Mouse (Mus musculus) heart, postnatal 36 days (tissue): ENCODE results near the gene Csf2rb2. TPM values are rescaled to one million over a fixed set of nuclear protein-coding genes. Genes with fewer than 3 reads are reported as not detected.
"Not testable (repeated sequence)": the region's sequence is repeated elsewhere in the genome, so short reads cannot be mapped to it uniquely, and the experiment has no call there.

ENCODE experiments used
- DNase-seq, 2 experiments: peaks; one replicate each; pipeline ENCODE4 v3.0.0; 2021 to 2022
- intact Hi-C: fragments of 180-260 bp; cut with DNase I; formaldehyde crosslinking; loops from one replicate; pipeline ENCODE4 v1.15.1; 2025
- total RNA-seq, 2 experiments: library from RNA; stranded (reverse); gene quantifications; 2 replicates each; pipeline ENCODE4 v1.2.3; 2021

Csf2rb2 gene
- total RNA-seq, 2 experiments from 2014 or later, result 0.68 to 0.86 TPM

- no peak for DNase-seq
- intact Hi-C loops, result no loop called here
Observed at GRCm38 (mm10) chr15:78260668-78261333, 44.7 kb downstream of the Csf2rb2 start.

DNA sequence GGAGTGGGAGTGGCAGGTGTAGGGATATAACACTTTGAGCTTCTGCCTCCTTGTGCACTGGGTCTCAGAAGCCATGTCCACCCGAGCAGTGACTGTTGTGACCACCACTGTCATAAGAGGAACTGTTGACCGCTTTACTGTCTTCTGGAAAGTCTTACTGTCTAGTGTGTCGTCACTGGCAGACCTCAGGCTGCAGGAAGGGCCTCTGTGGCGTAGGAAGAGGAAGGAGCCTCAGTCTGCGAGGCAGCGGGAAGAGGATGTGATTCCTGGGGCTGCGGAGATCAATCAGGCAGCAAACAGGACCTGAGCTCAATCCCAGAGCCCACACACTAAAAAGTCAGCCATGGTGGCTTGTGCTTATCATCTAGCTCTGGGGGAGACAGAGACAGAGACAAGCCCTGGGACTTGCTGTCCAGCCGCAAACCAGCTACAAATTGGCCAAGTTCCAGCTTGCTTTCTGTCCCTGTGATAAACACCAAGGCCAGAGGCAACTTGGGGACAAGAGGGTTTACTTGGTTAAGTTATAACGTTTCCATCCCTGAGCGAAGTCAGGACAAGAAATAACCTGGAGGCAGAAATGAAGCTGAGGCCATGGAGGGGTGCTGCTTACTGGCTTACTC lies 47.2 kb downstream of the Csf2rb2 start:
- intact Hi-C loops, result loop anchor here (5.0 to 10.0 kb wide), 2 partner anchors 179 to 276 kb away; partner anchors contain the start of gene C1qtnf6
- peak; percentile 39 to 41 for DNase-seq

- DNase-seq, result peak; percentile 77
- intact Hi-C loops, result loop anchor here (1.0 to 10.0 kb wide), 5 partner anchors 63 to 277 kb away; partner anchors contain the start of gene C1qtnf6
Observed at GRCm38 (mm10) chr15:78257326-78258050, 48.0 kb downstream of the Csf2rb2 start.

- DNase-seq, result not testable (repeated sequence)
- intact Hi-C loops, result loop anchor here (1.0 to 10.0 kb wide), 5 partner anchors 64 to 278 kb away; partner anchors contain the start of gene C1qtnf6
Observed at GRCm38 (mm10) chr15:78256602-78257259, 48.8 kb downstream of the Csf2rb2 start.

- peak in 1 of 2 experiments; percentile 26 for DNase-seq
- intact Hi-C loops, result loop anchor here (5.0 to 10.0 kb wide), 2 partner anchors 183 to 280 kb away; partner anchors contain the start of gene C1qtnf6
Observed at GRCm38 (mm10) chr15:78254751-78255150, 50.8 kb downstream of the Csf2rb2 start.

DNA sequence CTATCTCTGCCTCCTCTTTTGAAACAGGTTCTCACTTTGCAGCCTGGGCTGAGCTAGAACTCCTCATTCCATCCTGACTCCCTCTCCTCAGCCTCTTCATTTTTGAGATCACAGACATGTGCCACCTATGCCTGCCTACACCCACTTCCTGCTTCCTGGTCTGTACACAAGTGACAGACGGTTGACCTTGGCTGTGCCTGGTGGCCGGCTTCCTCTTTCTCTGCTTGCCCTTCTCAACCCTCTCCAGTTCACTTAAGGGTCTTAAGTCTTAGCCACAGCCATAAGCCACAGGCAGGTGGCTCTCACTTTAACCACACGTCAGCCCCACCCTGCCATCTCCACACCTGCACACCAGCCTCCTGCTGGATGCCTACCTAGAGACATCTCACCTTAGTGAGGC lies 57.1 kb downstream of the Csf2rb2 start:
- no peak for DNase-seq
- intact Hi-C loops, result no loop called here

- intact Hi-C loops, result no loop called here
- peak in 1 of 2 experiments; percentile 18 for DNase-seq
Observed at GRCm38 (mm10) chr15:78247659-78248058, 57.9 kb downstream of the Csf2rb2 start.

- intact Hi-C loops, result no loop called here
- no peak for DNase-seq
Observed at GRCm38 (mm10) chr15:78246143-78247116, 59.1 kb downstream of the Csf2rb2 start.

DNA sequence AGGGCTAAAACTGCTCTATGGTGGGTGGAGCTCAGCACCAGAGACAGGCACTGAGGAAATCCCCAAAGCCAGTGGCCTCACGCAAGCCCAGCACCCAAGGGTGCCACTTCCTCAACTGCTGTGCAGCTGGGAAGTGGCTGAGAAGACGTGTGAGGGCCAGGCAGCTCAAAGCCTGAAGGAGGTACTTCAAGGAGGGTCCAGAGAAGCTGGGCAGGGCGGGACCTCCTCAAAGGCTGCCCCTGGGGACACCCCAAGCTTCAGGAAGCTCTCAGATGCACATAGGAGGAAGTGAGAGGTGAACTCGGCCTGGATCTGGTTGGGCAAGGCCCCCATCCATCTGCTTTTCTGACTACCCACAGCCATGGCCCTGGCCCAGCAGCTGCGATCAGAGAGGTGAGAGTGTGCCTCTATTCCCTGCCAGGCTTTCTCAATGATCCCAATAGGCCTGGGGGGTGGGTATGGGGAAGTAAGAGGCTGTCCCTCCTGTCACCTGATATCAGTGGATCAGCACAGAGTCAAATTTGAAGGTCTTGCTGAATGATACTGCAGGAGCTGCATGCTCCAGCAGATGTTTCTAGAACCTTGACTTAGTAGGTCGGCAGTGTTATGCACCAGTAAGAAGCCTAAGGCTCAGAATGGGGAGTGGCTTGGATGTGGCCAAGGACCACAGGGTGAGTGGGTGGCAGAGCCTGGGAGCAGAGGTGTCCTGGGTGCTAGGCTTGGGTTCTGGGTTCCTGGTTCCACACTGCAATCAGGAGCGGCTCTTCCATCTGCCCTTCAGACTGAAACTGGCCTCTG lies 60.6 kb downstream of the Csf2rb2 start, which contains the start of gene Ncf4:
Ncf4 (plus strand) TSS at position 107 of the 798 bp plus-strand sequence.
- peak; percentile 22 to 38 for DNase-seq
- intact Hi-C loops, result no loop called here

GRCm38 (mm10) chr15:78243774-78244173 lies 61.7 kb downstream of the Csf2rb2 start:
- intact Hi-C loops, result no loop called here
- no peak for DNase-seq

- DNase-seq, result no peak
- intact Hi-C loops, result no loop called here
Observed at GRCm38 (mm10) chr15:78243061-78243460, 62.5 kb downstream of the Csf2rb2 start.

GRCm38 (mm10) chr15:78241335-78241734 lies 64.2 kb downstream of the Csf2rb2 start:
- no peak for DNase-seq
- intact Hi-C loops, result no loop called here

GRCm38 (mm10) chr15:78239956-78240617 lies 65.4 kb downstream of the Csf2rb2 start:
- no peak for DNase-seq
- intact Hi-C loops, result loop anchor here (2.0 kb wide), 1 partner anchor 55 kb away; no protein-coding TSS in a partner anchor

DNA sequence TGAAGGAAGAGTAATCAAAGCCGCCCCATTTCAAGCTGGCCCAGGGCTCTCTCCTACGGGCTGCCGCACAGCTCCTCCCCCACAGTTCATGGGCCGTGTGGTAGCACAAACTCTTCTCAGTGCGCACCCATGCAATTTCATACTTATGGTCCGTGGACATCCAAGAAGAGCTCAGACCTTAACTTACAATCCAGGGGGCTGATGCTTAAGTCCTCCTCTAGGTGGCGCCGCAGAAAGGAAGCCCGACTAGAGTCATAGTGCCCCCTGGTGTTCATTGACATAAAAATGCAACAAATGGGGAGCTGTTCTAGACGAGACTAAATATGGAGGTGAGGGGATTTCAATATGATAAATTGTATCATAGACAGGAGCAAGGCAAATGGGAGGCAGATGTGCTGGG lies 66.1 kb downstream of the Csf2rb2 start:
- DNase-seq, result peak; percentile 52 to 67
- intact Hi-C loops, result loop anchor here (2.0 kb wide), 1 partner anchor 55 kb away; no protein-coding TSS in a partner anchor

DNA sequence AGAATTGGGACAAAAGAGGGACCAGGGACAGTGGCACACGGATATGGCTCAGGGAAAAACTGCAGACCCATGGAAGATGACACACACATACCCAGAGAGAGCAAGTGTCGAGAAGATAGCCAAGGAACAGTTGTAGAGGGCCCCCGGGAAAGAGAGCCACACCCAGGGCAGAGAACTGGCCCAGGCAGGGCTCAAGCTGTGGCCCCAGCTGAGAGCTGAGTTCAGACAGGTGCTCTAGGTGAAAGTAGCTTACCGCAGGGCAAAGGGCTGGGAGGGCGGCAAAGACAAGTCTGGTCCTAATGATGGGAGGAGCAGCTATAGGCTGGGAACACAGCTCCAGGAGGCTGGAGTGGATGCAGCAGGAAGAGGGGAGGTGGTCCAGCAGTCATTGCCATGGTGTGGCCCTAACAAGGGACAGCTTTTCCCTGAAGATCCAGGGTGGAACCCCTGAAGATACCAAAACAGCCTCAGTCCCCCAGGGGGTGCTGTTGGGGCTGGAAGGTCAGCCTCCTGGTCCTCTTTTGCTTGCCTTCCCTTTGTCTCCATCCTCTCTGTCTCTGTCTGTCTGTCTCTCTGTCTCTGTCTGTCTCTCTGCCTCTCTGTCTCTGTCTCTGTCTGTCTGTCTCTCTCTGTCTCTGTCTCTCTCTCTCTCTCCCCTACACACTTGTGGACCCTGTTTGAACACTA lies 70.6 kb downstream of the Csf2rb2 start:
- no peak for DNase-seq
- intact Hi-C loops, result no loop called here
